Mouse (Mus musculus) liver, embryonic 14.5 days (tissue): ENCODE measurements around the gene Slc12a3.

Experiments
- CTCF ChIP-seq: IDR thresholded peaks from 2 replicates; pipeline ENCODE4 v1.5.1; 2016; ENCODE audit warnings: antibody characterized with exemption, low read depth, control low read depth
- EP300 ChIP-seq: IDR thresholded peaks from 2 replicates; pipeline ENCODE4 v1.6.1; 2016; ENCODE audit warnings: antibody characterized with exemption, low read depth

DNA sequence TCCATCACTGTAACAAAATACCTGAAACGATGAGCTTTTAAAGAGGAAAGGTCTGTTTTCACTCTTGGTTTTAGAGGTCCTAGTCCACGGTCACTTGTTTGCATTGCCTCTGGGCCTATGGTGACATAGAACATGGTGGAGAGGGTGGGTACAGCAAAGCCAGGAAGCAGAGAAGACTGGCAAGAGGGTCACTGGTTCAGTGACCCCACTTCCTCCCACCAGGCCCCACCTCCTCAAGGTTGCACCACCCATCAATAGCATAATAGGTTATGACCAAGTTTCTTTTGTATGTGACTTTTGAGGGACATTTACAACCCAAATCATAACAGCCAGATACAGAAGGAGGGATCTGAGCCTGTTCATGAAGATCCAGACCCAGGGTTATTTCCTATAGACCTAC lies 47.6 kb downstream of the Slc12a3 start:
- no peak for TF ChIP-seq CTCF
- no peak for TF ChIP-seq EP300
